Comparison of ENCODE assay signal across 22 mouse cellular contexts in the genomic region with DNA sequence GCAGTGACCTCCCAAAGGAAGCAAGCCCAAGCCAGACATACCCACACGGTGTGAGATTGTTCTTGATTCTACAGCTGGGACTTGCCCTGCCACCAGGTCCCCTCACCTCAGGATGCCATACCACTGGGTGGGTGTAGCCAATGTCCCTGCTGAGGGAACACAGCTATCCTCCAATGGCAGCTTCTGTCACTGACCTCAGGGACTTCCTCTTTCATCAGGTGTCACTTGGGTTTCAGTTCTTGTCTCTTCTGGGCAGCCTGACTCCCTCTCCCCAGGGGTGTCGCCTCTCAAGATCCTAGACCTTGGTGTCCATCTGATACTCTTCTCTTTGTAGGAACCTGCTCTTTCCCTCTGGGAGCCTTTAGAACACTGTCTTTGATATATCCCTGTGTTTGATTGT.
"Had no signal": no experiment of that assay in that cellular context is flagged by ENCODE, and none has a peak within 500 bp of the region (broad histone marks: within the 10 kb centered on the region; RNA-seq: fewer than 3 reads in every experiment).

No protein-coding gene starts in this region.

- ATAC-seq: intestine, postnatal 0 days; liver, postnatal 0 days; lung, postnatal 0 days; midbrain, embryonic 13.5 days had no signal

- H3K4me1 ChIP-seq: megakaryocyte, embryonic 14.5 days; midbrain, embryonic 13.5 days; neural tube, embryonic 12.5 days had no signal

- H3K9ac ChIP-seq: kidney, embryonic 15.5 days; liver, embryonic 14.5 days; liver, postnatal 0 days; lung, embryonic 14.5 days; midbrain, embryonic 13.5 days; neural tube, embryonic 12.5 days; neural tube, embryonic 15.5 days had no signal

- H3K27me3 ChIP-seq: kidney, embryonic 15.5 days; midbrain, embryonic 13.5 days; neural tube, embryonic 15.5 days had no signal

- H3K4me3 ChIP-seq: kidney, embryonic 15.5 days; left cerebral cortex, adult 2 months; megakaryocyte, embryonic 14.5 days; midbrain, embryonic 10.5 days; midbrain, embryonic 13.5 days; neural tube, embryonic 12.5 days; neural tube, embryonic 15.5 days had no signal

- H3K9me3 ChIP-seq: kidney, embryonic 15.5 days; megakaryocyte, embryonic 14.5 days; midbrain, embryonic 10.5 days; midbrain, embryonic 13.5 days; neural tube, embryonic 12.5 days; neural tube, embryonic 15.5 days had no signal

- H3K36me3 ChIP-seq: kidney, embryonic 15.5 days; midbrain, embryonic 10.5 days; midbrain, embryonic 13.5 days; neural tube, embryonic 12.5 days; neural tube, embryonic 15.5 days had no signal

- DNase-seq: kidney, adult 2 months; kidney, postnatal 10 days; kidney, postnatal 36 days; layer of hippocampus, postnatal 36 days; liver, postnatal 0 days; lung, embryonic 14.5 days; lung, postnatal 4 days; right cerebral cortex, adult 18-20 months; right cerebral cortex, postnatal 14 days; right cerebral cortex, postnatal 4 days; thymus, adult 18-20 months; thymus, postnatal 4 days had no signal

- H3K27ac ChIP-seq: kidney, embryonic 15.5 days; left cerebral cortex, adult 2 months; liver, embryonic 14.5 days; midbrain, embryonic 10.5 days; midbrain, embryonic 13.5 days; neural tube, embryonic 12.5 days; neural tube, embryonic 15.5 days had no signal

- H3K4me2 ChIP-seq: kidney, embryonic 15.5 days; lung, embryonic 14.5 days; midbrain, embryonic 13.5 days; neural tube, embryonic 12.5 days; neural tube, embryonic 15.5 days had no signal
